Mouse (Mus musculus) cerebellum, adult 9-10 months (tissue): ENCODE results near the gene Pacsin2.
A peak's percentile ranks its signal among the peaks of the same experiment; 100 is the strongest.
"Not testable (repeated sequence)": the region's sequence is repeated elsewhere in the genome, so short reads cannot be mapped to it uniquely, and the experiment has no call there.

Experiments used
- DNase-seq: peaks from one replicate; pipeline ENCODE4 v3.0.0; 2022

Pacsin2 gene

DNA sequence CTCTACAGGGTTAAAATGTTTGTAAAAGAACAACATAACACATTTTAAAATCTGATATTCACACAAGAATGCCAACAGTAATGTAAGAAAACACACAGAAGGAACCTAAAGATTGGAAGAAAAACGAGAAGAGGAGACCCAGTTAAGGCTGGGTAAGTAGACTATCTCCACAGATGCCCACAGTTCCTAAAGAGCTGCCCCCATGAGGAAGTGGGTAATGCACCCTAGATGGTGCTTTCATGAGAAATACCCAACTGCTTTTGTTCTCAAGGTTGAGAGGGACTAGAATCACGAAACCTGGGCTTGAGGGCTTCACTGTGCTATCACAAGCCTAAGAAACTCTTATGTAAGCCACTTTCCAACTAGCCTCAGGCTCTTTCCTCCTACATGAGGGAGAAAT, 44.8 kb downstream of the Pacsin2 start:
- no peak for DNase-seq

DNA sequence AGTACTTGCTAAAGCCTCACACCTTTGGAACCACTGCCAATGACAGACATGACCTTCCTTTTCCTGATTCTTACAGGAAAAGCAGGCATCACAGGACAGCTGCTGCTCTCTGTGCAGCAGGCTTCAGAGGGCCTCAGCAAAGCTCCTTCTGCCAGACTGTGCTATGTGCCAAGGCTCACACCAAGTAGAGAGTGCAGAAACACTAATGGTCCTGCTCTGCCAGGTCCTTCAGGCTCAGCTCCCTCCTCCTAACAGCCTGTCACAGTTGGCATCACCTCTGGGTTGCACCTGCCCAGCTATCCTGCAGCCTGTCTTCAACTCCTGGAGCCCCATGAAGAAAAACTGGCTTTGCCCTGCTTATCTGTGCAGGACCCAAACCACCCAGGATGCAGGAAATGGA, 45.7 kb downstream of the Pacsin2 start:
- DNase-seq, result no peak

GRCm38 (mm10) chr15:83417916-83418315, 46.5 kb downstream of the Pacsin2 start:
- DNase-seq, result no peak

GRCm38 (mm10) chr15:83417407-83417806, 47.0 kb downstream of the Pacsin2 start:
- no peak for DNase-seq

- no peak for DNase-seq
Observed at GRCm38 (mm10) chr15:83415391-83415790, 49.0 kb downstream of the Pacsin2 start.

GRCm38 (mm10) chr15:83411616-83412015, 52.8 kb downstream of the Pacsin2 start:
- DNase-seq, result no peak

DNA sequence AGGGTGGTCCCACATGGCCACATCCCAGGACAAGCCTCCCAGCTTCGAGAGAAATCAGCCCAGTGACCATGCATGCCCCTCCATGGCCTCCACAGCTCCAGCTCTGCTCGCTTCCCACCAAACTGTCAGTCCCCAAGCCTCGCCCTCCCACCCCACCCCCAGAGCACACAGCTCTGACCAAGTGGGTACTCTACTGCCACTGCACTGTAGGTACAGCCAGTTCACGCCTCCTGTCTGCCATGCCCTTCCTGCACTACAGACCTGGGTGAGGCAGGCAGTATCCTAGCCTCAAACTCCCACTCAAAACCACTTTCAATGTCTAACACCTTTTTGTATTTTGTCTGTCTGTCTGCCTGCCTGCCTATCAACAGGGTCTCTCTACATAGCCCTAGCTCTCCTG, 53.7 kb downstream of the Pacsin2 start:
- no peak for DNase-seq

DNA sequence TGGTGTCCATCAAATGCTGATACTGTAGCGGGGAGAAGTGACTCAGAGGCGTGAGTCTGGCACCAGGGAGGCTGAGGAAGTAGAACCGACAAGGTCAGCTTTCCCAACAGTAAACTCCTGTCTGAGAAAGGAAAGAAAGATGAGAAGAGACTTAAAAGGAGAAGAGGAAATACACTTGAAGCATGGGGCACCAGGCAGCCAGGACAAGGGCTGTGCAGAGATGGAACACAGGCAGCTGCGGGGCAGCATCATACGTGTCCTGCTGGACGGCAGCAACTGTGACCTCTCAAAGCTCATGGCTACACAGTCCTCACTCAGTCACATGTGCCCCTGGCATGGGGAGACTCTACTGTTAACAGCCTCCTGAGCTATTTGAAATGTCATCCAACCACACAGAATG, 54.1 kb downstream of the Pacsin2 start:
- DNase-seq, result no peak

GRCm38 (mm10) chr15:83408692-83409442, 55.5 kb downstream of the Pacsin2 start:
- no peak for DNase-seq

DNA sequence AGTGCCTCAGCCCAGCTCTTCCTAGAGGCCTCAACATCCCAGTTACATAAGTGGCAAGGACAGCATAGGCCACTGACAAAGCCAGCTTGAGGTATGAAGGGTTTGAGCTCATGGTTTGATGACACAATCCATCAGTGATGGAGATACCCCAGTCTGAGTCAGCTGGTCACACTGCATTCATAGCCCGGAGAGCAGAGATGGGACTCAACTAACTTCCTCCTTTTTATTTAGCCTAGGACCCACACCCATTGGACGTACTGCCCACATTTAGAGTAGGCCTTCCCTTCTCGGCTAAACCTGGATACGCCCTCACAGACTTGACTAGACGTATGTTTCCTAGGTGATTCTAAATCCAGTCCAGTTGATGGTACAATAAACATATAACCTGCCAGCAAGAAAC, 56.2 kb downstream of the Pacsin2 start:
- no peak for DNase-seq

- no peak for DNase-seq
Observed at GRCm38 (mm10) chr15:83407502-83407901, 56.9 kb downstream of the Pacsin2 start.

DNA sequence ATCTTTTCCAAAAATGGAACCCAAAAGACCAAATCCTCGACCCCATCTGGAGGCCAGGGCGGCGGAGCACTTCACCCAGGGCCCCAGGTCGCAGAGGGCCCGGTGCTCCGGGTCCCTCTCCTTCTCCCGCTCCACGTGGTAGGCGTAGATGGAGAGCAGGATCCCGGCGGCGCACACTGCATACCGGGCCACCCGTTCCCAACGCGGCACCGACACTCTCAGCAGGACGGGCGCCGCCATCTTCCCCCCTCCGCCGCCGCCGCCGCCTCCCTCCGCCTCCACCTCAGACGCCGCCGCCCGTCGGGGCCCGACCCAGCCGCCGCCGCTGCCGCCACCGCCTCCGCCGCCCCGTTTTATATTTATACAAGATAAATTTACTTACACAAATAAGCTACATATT, 58.5 kb downstream of the Pacsin2 start:
- DNase-seq, result not testable (repeated sequence)

- DNase-seq, result no peak
Observed at GRCm38 (mm10) chr15:83404008-83404407, 60.4 kb downstream of the Pacsin2 start.

DNA sequence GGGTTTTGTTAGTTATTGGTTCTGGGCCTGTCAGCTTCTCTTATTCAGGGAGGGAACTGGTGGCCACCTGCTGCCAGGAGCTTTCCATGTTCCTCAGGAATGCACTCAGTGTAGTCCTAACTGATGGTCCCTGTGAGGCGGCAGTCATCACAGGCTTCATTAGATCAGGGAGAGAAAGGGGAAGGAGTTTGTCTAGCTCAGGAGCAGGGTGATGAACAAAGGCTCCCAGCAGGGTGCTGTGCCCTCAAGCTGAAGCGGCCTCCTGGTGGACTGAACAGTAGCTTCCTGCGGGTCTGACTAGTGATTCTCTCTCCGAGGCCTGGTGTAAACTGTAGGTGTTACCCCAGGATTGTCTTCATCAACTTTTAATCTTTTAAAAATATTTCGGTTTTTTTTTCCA, 61.4 kb downstream of the Pacsin2 start:
- DNase-seq, result no peak

DNA sequence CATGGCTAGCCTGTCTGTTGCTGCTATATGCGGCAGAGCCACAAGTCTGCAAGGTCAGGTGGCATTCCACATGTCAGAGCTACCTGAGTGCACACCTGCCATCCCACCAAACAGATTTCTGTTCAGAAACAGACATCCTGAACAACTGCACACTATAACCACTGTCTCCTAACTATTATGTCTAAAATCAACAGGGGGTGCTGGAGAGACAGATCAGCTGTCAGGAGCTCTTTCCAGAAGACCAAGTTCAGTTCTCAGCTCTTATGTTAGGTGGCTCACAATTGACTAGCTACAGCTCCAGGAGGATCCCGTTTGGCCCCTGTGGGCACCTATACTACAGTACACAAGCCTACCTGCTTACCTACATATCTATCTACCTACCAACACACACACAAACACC, 71.7 kb downstream of the Pacsin2 start:
- no peak for DNase-seq

GRCm38 (mm10) chr15:83387911-83388310, 76.5 kb downstream of the Pacsin2 start:
- DNase-seq, result no peak

DNA sequence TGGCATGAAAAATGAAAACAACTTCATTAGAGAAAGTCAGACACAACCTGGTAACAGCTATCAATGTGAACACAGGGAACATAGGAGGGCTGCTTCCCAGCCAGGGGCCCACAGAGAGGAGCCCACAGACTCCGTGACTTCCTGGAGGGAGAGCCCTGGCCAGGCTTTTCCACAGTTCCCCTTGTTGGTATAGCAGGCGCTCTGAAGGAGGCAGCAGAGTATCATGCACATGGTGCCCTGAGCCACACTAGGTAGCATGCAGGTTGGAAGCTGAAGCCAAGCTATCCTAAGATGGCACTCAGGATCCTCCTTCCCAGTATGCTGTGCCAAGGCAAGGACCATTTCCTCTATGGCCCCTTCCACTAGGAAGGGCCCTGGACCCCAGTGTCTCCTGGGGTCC, 80.8 kb downstream of the Pacsin2 start:
- no peak for DNase-seq

DNA sequence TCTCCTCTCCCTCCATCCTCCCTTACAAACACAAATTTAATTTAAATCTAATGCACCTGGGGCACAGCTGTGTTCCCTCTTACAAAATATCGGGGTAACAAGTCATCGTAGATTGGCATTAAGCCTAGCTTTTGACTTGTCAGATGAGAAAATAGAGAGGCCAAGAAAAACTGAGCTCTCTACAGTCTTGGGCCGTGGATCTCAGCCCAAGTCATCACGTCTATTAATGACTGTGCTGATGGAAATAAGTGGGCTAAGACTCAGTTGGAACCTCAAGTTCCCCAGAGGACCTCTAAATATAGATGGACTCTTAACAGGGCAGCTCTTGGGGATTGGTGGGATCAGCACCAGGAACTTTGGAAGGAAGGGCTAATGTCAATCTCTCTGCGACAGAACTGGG, 81.3 kb downstream of the Pacsin2 start:
- no peak for DNase-seq

DNA sequence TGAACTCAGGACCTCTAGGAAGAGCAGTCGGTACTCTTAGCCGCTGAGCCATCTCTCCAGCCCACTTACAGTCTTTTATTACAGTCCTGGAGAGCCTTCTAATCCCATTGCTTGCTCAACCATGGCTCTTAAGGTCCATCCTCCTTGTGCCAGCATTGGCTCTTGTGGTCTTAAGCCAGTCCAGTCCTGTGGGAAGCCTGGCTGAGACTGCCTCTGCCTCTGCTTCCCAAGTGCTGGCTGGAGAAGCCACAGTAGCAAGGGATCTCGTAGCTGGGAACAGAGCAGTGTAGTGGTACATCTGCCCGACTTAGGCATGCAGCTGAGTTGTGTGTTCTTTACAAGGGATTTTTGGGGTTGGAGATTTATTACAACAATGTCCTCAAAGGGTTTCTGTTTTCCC, 81.9 kb downstream of the Pacsin2 start:
- no peak for DNase-seq

- DNase-seq, result no peak
Observed at GRCm38 (mm10) chr15:83377153-83377552, 87.3 kb downstream of the Pacsin2 start.

DNA sequence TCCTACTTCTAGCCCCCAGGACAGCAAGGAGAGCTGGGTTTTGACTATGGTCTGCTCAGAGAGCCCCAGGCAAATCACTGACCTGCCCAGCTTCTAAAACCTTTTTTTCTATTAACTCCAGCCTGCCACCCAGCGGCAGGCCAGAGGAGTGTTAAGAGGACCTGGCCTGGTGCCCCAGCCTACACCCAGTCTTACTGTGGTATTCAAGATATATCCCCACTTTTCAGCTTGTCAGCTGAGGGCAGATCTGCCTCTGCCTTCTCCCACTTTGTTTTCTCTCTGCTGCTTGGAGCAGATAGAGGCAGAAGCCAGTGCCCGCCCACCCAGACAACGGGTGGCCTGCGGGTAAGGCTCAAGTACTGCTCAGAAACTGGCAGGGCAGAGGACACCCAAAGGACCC, 89.3 kb downstream of the Pacsin2 start:
- DNase-seq, result peak; percentile 12

DNA sequence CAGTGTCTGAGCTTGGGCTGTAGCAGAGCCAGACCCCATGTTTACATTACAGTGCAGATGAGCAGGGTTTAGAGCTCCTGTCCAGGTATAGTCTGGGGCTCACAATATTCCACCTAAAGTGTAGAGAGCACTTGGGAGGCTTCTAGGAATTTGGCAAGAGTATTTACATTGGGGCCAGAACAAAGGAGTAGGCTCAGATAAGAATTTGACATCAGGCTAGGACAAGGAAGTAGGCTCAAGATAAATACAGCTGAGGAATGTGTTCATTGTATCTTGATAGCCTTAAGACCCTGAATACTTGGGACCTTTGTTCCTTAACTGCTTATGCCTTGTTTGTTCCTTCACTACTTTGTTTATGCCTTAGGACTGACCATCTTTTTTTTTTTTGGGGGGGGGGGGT, 90.3 kb downstream of the Pacsin2 start:
- DNase-seq, result no peak

GRCm38 (mm10) chr15:83368702-83369101, 95.7 kb downstream of the Pacsin2 start:
- DNase-seq, result not testable (repeated sequence)

GRCm38 (mm10) chr15:83368261-83368660, 96.1 kb downstream of the Pacsin2 start:
- DNase-seq, result no peak

DNA sequence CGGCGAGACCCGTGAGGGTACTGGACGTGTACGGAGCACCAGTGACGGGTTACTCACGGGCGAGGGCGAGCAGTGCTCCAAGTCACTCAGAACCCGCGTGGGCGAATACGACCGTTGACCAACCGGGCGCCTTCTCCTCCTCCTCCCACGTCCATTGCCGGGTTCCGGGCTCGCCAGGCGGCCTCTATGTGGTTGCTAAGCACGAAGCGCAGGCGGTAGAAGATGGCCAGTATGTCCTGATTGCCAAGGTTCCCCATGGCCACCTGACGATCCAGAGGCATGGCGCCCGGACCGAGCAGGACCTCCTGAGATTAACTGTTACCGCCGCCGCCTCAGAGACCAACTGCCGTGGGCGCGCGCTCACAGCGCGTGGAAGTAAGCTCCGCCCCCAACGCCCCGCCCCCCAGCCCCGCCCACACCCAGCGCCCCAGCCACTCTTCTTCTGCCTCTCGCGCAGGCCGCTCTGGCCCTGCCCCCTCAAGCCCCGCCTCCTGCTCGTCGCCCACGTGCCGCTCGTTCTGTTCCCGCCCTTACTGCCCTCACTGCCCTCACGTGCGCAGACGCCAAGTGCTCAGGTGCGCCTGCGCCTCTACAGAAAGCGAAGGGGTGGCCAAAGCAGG, 97.4 kb downstream of the Pacsin2 start:
- DNase-seq, result peak; percentile 41
